Mouse (Mus musculus): ENCODE measurements around the gene Tcn2. TPM values are rescaled to one million over a fixed set of nuclear protein-coding genes. Genes with fewer than 3 reads are reported as not detected.
"Not testable (repeated sequence)": the region's sequence is repeated elsewhere in the genome, so short reads cannot be mapped to it uniquely, and the experiment has no call there.

The Tcn2 gene
- total RNA-seq (2021), result 100 to 1,000 TPM; 113 to 133 TPM
- long read RNA-seq, experiment 1, transcript Tcn2-201 (10 exons, 1,897 nt), result minor isoform, 8 of 87 reads
- long read RNA-seq, experiment 1, transcript Tcn2-207 (10 exons, 2,027 nt), result major isoform, 27 of 87 reads
- long read RNA-seq, experiment 1, transcript Tcn2-203 (10 exons, 1,949 nt), result minor isoform, 20 of 87 reads
- long read RNA-seq, experiment 1, partial matches to known transcripts, result 14 of 87 reads
- long read RNA-seq, experiment 1, other reads (novel, unspliced or antisense), result 15 of 87 reads
- long read RNA-seq, experiment 2, transcript Tcn2-207 (10 exons, 2,027 nt), result minor isoform, 17 of 77 reads
- long read RNA-seq, experiment 2, transcript Tcn2-203 (10 exons, 1,949 nt), result major isoform, 18 of 77 reads
- long read RNA-seq, experiment 2, partial matches to known transcripts, result 22 of 77 reads
- long read RNA-seq, experiment 2, other reads (novel, unspliced or antisense), result 13 of 77 reads

GRCm38 (mm10) chr11:3931511-3932211 lies at the start of gene Tcn2:
Gene Tcn2, minus strand, starts transcription at chr11:3932159.
- peak; percentile 80 to 81 for DNase-seq (ENCODE audit: low spot score in 2 of 2)

GRCm38 (mm10) chr11:3981536-3981935 lies 49.6 kb upstream of the Tcn2 start:
- DNase-seq (ENCODE audit: low spot score in 2 of 2), result no peak

- no peak for DNase-seq (ENCODE audit: low spot score in 2 of 2)
Measured at GRCm38 (mm10) chr11:3978421-3978820, 46.5 kb upstream of the Tcn2 start.

GRCm38 (mm10) chr11:3976678-3977077 lies 44.7 kb upstream of the Tcn2 start, which contains the start of gene 4930556J24Rik:
Gene 4930556J24Rik, minus strand, starts transcription at chr11:3976778.
- DNase-seq (ENCODE audit: low spot score in 2 of 2), result no peak

GRCm38 (mm10) chr11:3974311-3974710 lies 42.4 kb upstream of the Tcn2 start:
- no peak for DNase-seq (ENCODE audit: low spot score in 2 of 2)

GRCm38 (mm10) chr11:3973081-3973480 lies 41.1 kb upstream of the Tcn2 start:
- DNase-seq (ENCODE audit: low spot score in 2 of 2), result peak in 1 of 2 experiments; percentile 14

- peak in 1 of 2 experiments; percentile 9 for DNase-seq (ENCODE audit: low spot score in 2 of 2)
Measured at GRCm38 (mm10) chr11:3970361-3970760, 38.4 kb upstream of the Tcn2 start.

- DNase-seq (ENCODE audit: low spot score in 2 of 2), result peak in 1 of 2 experiments; percentile 13
Measured at GRCm38 (mm10) chr11:3969837-3970236, 37.9 kb upstream of the Tcn2 start.

GRCm38 (mm10) chr11:3964416-3965172 lies 32.6 kb upstream of the Tcn2 start:
- DNase-seq (ENCODE audit: low spot score in 2 of 2), result no peak

- DNase-seq (ENCODE audit: low spot score in 2 of 2), result peak; percentile 72 to 75
Measured at GRCm38 (mm10) chr11:3963610-3964415, 31.9 kb upstream of the Tcn2 start, which contains the start of gene Pes1. Gene Pes1, plus strand, starts transcription at chr11:3963975.

GRCm38 (mm10) chr11:3963155-3963554 lies 31.2 kb upstream of the Tcn2 start:
- no peak for DNase-seq (ENCODE audit: low spot score in 2 of 2)

GRCm38 (mm10) chr11:3961761-3962160 lies 29.8 kb upstream of the Tcn2 start:
- DNase-seq (ENCODE audit: low spot score in 2 of 2), result no peak

- no peak for DNase-seq (ENCODE audit: low spot score in 2 of 2)
Measured at GRCm38 (mm10) chr11:3960901-3961300, 28.9 kb upstream of the Tcn2 start.

GRCm38 (mm10) chr11:3955371-3955770 lies 23.4 kb upstream of the Tcn2 start:
- DNase-seq (ENCODE audit: low spot score in 2 of 2), result not testable (repeated sequence)

- not testable (repeated sequence) for DNase-seq (ENCODE audit: low spot score in 2 of 2)
Measured at GRCm38 (mm10) chr11:3954876-3955275, 22.9 kb upstream of the Tcn2 start.

- no peak for DNase-seq (ENCODE audit: low spot score in 2 of 2)
Measured at GRCm38 (mm10) chr11:3946386-3946785, 14.4 kb upstream of the Tcn2 start.

GRCm38 (mm10) chr11:3941371-3941770 lies 9.4 kb upstream of the Tcn2 start:
- DNase-seq (ENCODE audit: low spot score in 2 of 2), result no peak

- DNase-seq (ENCODE audit: low spot score in 2 of 2), result no peak
Measured at GRCm38 (mm10) chr11:3937321-3937874, 5.4 kb upstream of the Tcn2 start.

GRCm38 (mm10) chr11:3936318-3936717 lies 4.4 kb upstream of the Tcn2 start:
- no peak for DNase-seq (ENCODE audit: low spot score in 2 of 2)

GRCm38 (mm10) chr11:3935135-3935534 lies 3.2 kb upstream of the Tcn2 start:
- DNase-seq (ENCODE audit: low spot score in 2 of 2), result no peak
